Mouse (Mus musculus) hindbrain, embryonic 15.5 days (tissue): ENCODE measurements around the gene Dolpp1. TPM values are rescaled to one million over a fixed set of nuclear protein-coding genes. Genes with fewer than 3 reads are reported as not detected.

ENCODE experiments used
- microRNA-seq: library from miRNA; unstranded; fragments of <30 nt; microRNA quantifications from one replicate; pipeline ENCODE4, GENCODE M21; 2016
- polyA plus RNA-seq: library from polyadenylated mRNA; unstranded; fragments of >200 nt; fragmentation: Nextera tagmentation; extraction: Ambion mirVana; gene quantifications from 2 replicates; pipeline ENCODE4 v1.2.1, GENCODE M21; 2015

The Dolpp1 gene
- polyA plus RNA-seq, 1 experiment from 2014 or later = 60.4 TPM

Small RNAs within 50 kb of the gene (microRNA-seq; reads per million reads assigned to microRNA genes)
- gene Gm47292 = not detected

Other genes starting within 250 kb of the Dolpp1 start
- gene Endog, start 220.8 kb upstream of the Dolpp1 start, polyA plus RNA-seq = 23.7 and 26.1 TPM in 2 replicates
- 62.1 and 67.1 TPM in 2 replicates for gene Spout1, start 213.8 kb upstream of the Dolpp1 start, polyA plus RNA-seq
- gene Kyat1, start 186.4 kb upstream of the Dolpp1 start, polyA plus RNA-seq = 13.3 and 13.8 TPM in 2 replicates
- 56.8 and 57.8 TPM in 2 replicates for gene Lrrc8a, start 154.5 kb upstream of the Dolpp1 start, polyA plus RNA-seq
- 0.18 and 0.26 TPM in 2 replicates for gene Gm28035, start 151.7 kb upstream of the Dolpp1 start, polyA plus RNA-seq
- gene Phyhd1, start 126.1 kb upstream of the Dolpp1 start, polyA plus RNA-seq = 6.0 and 6.2 TPM in 2 replicates
- not detected in 2 replicates for gene Gm28038, start 111.2 kb upstream of the Dolpp1 start, polyA plus RNA-seq
- gene Dolk, start 105.9 kb upstream of the Dolpp1 start, polyA plus RNA-seq = 39.1 and 39.7 TPM in 2 replicates
- 15.7 and 20.9 TPM in 2 replicates for gene Nup188, start 105.9 kb upstream of the Dolpp1 start, polyA plus RNA-seq
- 189 and 205 TPM in 2 replicates for gene Sh3glb2, start 32.9 kb upstream of the Dolpp1 start, polyA plus RNA-seq
- gene Miga2, start 28.0 kb upstream of the Dolpp1 start, polyA plus RNA-seq = 35.0 and 36.0 TPM in 2 replicates
- 25.7 and 29.5 TPM in 2 replicates for gene Crat, start 23.6 kb downstream of the Dolpp1 start, polyA plus RNA-seq
- gene Ptpa, start 23.8 kb downstream of the Dolpp1 start, polyA plus RNA-seq = 138 and 150 TPM in 2 replicates
- gene Ier5l, start 82.0 kb downstream of the Dolpp1 start, polyA plus RNA-seq = 2.7 and 2.9 TPM in 2 replicates
- 0.51 and 0.94 TPM in 2 replicates for gene Cstad, start 202.8 kb downstream of the Dolpp1 start, polyA plus RNA-seq